ENCODE assay signal across 8 mouse cellular contexts in the genomic region with DNA sequence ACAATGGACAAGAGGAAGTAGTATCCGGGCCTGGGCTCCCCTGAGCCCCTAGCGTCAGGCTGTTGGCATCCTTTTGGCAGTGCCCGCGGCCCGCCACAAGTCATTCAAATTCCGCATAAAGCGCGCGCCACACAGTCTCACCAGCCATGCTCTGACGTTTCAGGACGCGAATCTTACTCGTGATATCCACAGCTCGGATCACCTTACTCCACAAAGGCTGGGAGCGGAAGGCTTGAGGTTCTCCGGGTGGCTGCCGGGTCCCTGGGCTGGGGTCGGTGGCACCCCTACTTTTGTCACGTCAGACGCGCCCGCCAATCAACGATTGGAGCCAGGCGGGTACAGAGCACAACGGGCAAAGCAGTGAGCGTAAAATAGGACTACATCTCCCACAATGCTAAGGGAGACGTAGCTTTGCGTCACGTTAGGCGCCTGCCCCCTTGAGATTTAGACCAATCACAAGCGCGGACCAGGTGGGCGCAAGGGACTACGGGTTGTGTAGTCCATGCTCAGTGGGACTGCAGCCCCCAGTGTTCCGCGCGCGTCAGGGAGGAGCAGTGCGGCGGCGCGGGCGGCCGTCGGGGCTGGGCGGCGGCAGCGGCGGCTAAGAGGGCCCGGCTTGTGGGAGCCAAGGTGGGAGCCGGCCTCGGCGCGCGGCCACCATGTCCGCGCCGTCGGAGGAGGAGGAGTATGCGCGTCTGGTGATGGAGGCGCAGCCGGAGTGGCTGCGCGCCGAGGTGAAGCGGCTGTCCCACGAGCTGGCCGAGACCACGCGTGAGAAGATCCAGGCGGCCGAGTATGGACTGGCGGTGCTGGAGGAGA. TPM values are rescaled to one million over a fixed set of nuclear protein-coding genes. Genes with fewer than 3 reads are reported as not detected.
DNase-seq lines count a peak whose midpoint lies in the region; ATAC-seq and TF ChIP-seq lines count a peak whose summit lies in the region.

A gene (plus strand): TSS at position 574 of the 819 bp plus-strand sequence.

- H3K9me3 ChIP-seq in hindbrain, embryonic 10.5 days, result no peaks in the 10 kb centered on the region
- H3K9me3 ChIP-seq in lung, postnatal 0 days (ENCODE audit: low read length), result no peaks in the 10 kb centered on the region

- peaks cover 57% of the 10 kb centered on the region for H3K4me1 ChIP-seq in hindbrain, embryonic 10.5 days (replicated peaks)
- H3K4me1 ChIP-seq in lung, postnatal 0 days (ENCODE audit: insufficient read depth, low read depth, low read length), result peaks cover 38% of the 10 kb centered on the region

- TF ChIP-seq EP300 in lung, postnatal 0 days (IDR thresholded peaks at IDR 0.05), result no peak

- ATAC-seq in frontal cortex, adult (ENCODE audit: low TSS enrichment), result peak; percentile 95
- peak; percentile 99 for ATAC-seq in lung, postnatal 0 days

- peak within 1 kb of the TSS; percentile 85 for H3K9ac ChIP-seq in lung, postnatal 0 days (replicated peaks; ENCODE audit: low read depth)

- peak within 1 kb of the TSS; percentile 93 for H3K4me3 ChIP-seq in hindbrain, embryonic 10.5 days
- H3K4me3 ChIP-seq in lung, postnatal 0 days (ENCODE audit: low read depth, low read length), result peak within 1 kb of the TSS; percentile 87

- H3K27me3 ChIP-seq in hindbrain, embryonic 10.5 days (ENCODE audit: insufficient read depth, poor library complexity, severe bottlenecking), result no peaks in the 10 kb centered on the region
- H3K27me3 ChIP-seq in lung, postnatal 0 days (replicated peaks; ENCODE audit: insufficient read depth, low read length), result no peaks in the 10 kb centered on the region

- peak within 1 kb of the TSS; percentile 88 for H3K4me2 ChIP-seq in lung, postnatal 0 days (replicated peaks; ENCODE audit: low read depth, low read length)

- WGBS in hindbrain, embryonic 10.5 days, result under 1% methylated on average over 74 of the region's 74 CpGs
- 2% methylated on average over 73 of the region's 74 CpGs for WGBS in lung, postnatal 0 days

- peak within 1 kb of the TSS; percentile 93 for H3K27ac ChIP-seq in hindbrain, embryonic 10.5 days
- H3K27ac ChIP-seq in lung, postnatal 0 days (ENCODE audit: low read length), result peak within 1 kb of the TSS; percentile 66

- peak; percentile 98 for DNase-seq in MN1 (ENCODE audit: low spot score)
- DNase-seq in cerebellum, adult 9-10 months, result peak; percentile 98
- peak; percentile 97 for DNase-seq in hindbrain, embryonic 10.5 days (ENCODE audit: low spot score)
- DNase-seq in layer of hippocampus, adult 9-11 months, result peak; percentile 99
- peak; percentile 99 for DNase-seq in lung, postnatal 0 days (ENCODE audit: low spot score)
- peak; percentile 81 for DNase-seq in ovary, postnatal 14 days (ENCODE audit: low spot score)
- DNase-seq in thymus, postnatal 14 days, result peak; percentile 97

- TF ChIP-seq CTCF in lung, postnatal 0 days (IDR thresholded peaks at IDR 0.05), result peak; percentile 44

- H3K36me3 ChIP-seq in hindbrain, embryonic 10.5 days, result peaks cover 16% of the 10 kb centered on the region; the same call in 1 of the 2 replicates
- no peaks in the 10 kb centered on the region for H3K36me3 ChIP-seq in lung, postnatal 0 days (ENCODE audit: insufficient read depth, low read length)

RNA-seq across cellular contexts. Expression of the gene that starts here (rescaled TPM):
- 31.8 and 32.0 TPM in 2 replicates for polyA plus RNA-seq in hindbrain, embryonic 10.5 days (2016; fragmentation: Nextera tagmentation; extraction: Ambion mirVana)
- 32.5 and 40.2 TPM in 2 replicates for polyA plus RNA-seq in lung, postnatal 0 days (2015; fragmentation: Nextera tagmentation; extraction: Ambion mirVana)

Comparison
In these comparisons a context has a peak if more than half of its experiments do, and no peak if none do; other contexts are left out.
1. Peak in every context shown above with its lines: DNase-seq, ATAC-seq, H3K4me3 ChIP-seq and H3K27ac ChIP-seq.